Mouse (Mus musculus): ENCODE measurements around the gene Capn13.

DNA sequence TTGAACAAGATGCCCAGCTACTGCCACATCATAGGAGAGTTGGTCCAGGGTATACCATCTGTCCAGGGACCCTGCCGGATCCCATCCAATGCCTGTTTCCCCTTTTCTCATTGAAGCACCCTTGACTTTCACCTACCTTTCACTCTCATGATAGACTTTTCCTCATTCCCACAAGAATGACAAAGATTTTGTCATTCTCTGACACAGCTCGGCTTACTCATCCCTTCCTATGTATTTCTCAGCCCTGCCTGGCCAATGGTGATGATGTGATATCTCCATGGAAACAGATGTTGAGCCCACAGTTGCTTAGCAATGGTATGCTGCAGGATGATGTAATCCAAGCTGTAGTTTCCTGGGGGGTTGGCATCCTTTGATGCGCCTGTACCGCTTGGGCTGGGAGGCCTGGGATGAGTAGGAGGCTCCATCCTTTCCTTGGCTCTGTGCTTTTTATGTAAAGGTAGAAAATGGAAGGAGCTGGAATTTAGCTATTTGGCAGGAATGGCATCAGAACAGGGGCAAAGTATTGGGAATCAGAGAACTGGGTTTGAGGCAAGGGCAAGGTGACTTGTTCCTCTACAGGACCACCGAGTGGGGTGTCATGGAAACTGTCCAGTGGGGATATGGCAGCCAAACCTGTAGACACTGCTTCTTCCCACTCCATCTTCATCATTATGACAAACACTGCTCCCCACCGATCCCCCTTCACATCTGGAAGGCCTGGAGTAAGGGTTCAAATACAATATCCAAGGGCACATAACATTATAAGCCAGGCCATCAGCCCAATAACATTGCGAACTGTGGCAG lies 128.7 kb downstream of the Capn13 start:
- TF ChIP-seq CTCF (IDR thresholded peaks at IDR 0.05; ENCODE audit: control insufficient read depth, insufficient read depth, insufficient read length) = no peak
- TF ChIP-seq MYOG (IDR thresholded peaks at IDR 0.05; ENCODE audit: control insufficient read depth, extremely low read depth, insufficient read length) = no peak
- no peak for TF ChIP-seq MAX (IDR thresholded peaks at IDR 0.05)
